Mouse (Mus musculus) spleen, adult 18-20 months (tissue): ENCODE measurements around the gene Specc1.
A peak's percentile ranks its signal among the peaks of the same experiment; 100 is the strongest.
"Not testable (repeated sequence)": the region's sequence is repeated elsewhere in the genome, so short reads cannot be mapped to it uniquely, and the experiment has no call there.

Source experiments
- DNase-seq, 2 experiments: peaks; one replicate each; pipeline ENCODE4 v3.0.0; 2022; ENCODE audit warnings: mixed read lengths in 2 of 2

Specc1 gene

GRCm38 (mm10) chr11:61956572-61957295, at the start of gene Specc1:
Specc1 (plus strand) TSS chr11:61956763.
- peak; percentile 69 to 92 for DNase-seq

- no peak for DNase-seq
Measured at GRCm38 (mm10) chr11:61908315-61908714, 48.2 kb upstream of the Specc1 start.

- no peak for DNase-seq
Measured at GRCm38 (mm10) chr11:61919702-61920101, 36.9 kb upstream of the Specc1 start.

GRCm38 (mm10) chr11:61923309-61923708, 33.3 kb upstream of the Specc1 start:
- DNase-seq, result no peak

GRCm38 (mm10) chr11:61929323-61930097, 27.1 kb upstream of the Specc1 start:
- DNase-seq, result no peak

- DNase-seq, result peak; percentile 93
Measured at GRCm38 (mm10) chr11:61930098-61930517, 26.5 kb upstream of the Specc1 start, which contains the start of gene Akap10. Akap10 (minus strand) TSS chr11:61930252.

- peak in 1 of 2 experiments; percentile 11 for DNase-seq
Measured at GRCm38 (mm10) chr11:61930640-61931586, 25.6 kb upstream of the Specc1 start.

- no peak for DNase-seq
Measured at GRCm38 (mm10) chr11:61937761-61938160, 18.8 kb upstream of the Specc1 start.

- no peak for DNase-seq
Measured at GRCm38 (mm10) chr11:61942903-61943302, 13.7 kb upstream of the Specc1 start.

GRCm38 (mm10) chr11:61944417-61944816, 12.1 kb upstream of the Specc1 start:
- no peak for DNase-seq

- no peak for DNase-seq
Measured at GRCm38 (mm10) chr11:61946608-61947007, 10.0 kb upstream of the Specc1 start.

GRCm38 (mm10) chr11:61949315-61949714, 7.2 kb upstream of the Specc1 start:
- peak in 1 of 2 experiments; percentile 37 for DNase-seq

- DNase-seq, result peak; percentile 55 to 83
Measured at GRCm38 (mm10) chr11:61950632-61951031, 5.9 kb upstream of the Specc1 start.

- DNase-seq, result no peak
Measured at GRCm38 (mm10) chr11:61955136-61955535, 1.4 kb upstream of the Specc1 start.

GRCm38 (mm10) chr11:61955951-61956350, 612 bp upstream of the Specc1 start:
- DNase-seq, result no peak

- DNase-seq, result no peak
Measured at GRCm38 (mm10) chr11:61957296-61957813, 792 bp downstream of the Specc1 start.

- not testable (repeated sequence) for DNase-seq
Measured at GRCm38 (mm10) chr11:61958706-61959105, 2.1 kb downstream of the Specc1 start.

- no peak for DNase-seq
Measured at GRCm38 (mm10) chr11:61960096-61960495, 3.5 kb downstream of the Specc1 start.

- DNase-seq, result no peak
Measured at GRCm38 (mm10) chr11:61962684-61963083, 6.1 kb downstream of the Specc1 start.

- no peak for DNase-seq
Measured at GRCm38 (mm10) chr11:61963193-61963592, 6.6 kb downstream of the Specc1 start.

GRCm38 (mm10) chr11:61964611-61965010, 8.0 kb downstream of the Specc1 start:
- DNase-seq, result no peak

GRCm38 (mm10) chr11:61967034-61967433, 10.5 kb downstream of the Specc1 start:
- no peak for DNase-seq
